ENCODE assay signal across 12 mouse cellular contexts in the genomic region with DNA sequence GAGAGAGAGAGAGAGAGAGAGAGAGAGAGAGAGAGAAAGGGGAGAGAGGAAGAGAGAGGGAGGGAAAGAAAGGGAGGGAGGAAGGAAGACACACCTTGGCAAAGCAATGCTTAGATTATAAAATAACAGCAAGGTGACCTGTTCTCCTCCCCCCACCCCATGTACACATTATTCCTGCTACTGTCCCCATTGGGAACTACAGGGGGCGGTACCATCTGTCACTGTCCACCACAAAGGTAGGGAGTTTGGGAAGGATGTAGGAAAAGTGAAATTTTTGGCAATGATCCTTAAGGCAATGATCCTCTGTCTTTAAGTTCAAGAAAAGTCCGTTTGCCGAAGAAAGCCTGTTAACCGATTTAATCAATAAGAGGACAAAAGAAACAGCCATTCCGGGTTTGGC.
DNase-seq lines count a peak whose midpoint lies in the region; ATAC-seq lines count a peak whose summit lies in the region.
"Had no signal": no experiment of that assay in that cellular context is flagged by ENCODE, and none has a peak within 500 bp of the region (broad histone marks: within the 10 kb centered on the region; RNA-seq: fewer than 3 reads in every experiment).

No protein-coding gene starts in this region.

- no peaks in the 10 kb centered on the region for H3K27me3 ChIP-seq in hindbrain, embryonic 10.5 days (ENCODE audit: insufficient read depth, poor library complexity, severe bottlenecking)
- H3K27me3 ChIP-seq in hindbrain, embryonic 16.5 days (replicated peaks; ENCODE audit: control insufficient read depth, insufficient read depth, low read length), result no peaks in the 10 kb centered on the region
- H3K27me3 ChIP-seq in embryonic facial prominence, embryonic 11.5 days (ENCODE audit: control insufficient read depth, insufficient read depth, low read length), result no peaks in the 10 kb centered on the region
- no peaks in the 10 kb centered on the region for H3K27me3 ChIP-seq in midbrain, embryonic 12.5 days

- no peak overlapping the region for H3K4me3 ChIP-seq in hindbrain, embryonic 10.5 days
- H3K4me3 ChIP-seq in hindbrain, embryonic 16.5 days (ENCODE audit: low read length), result no peak overlapping the region
- no peak overlapping the region for H3K4me3 ChIP-seq in embryonic facial prominence, embryonic 11.5 days (ENCODE audit: low read depth, low read length)
- no peak overlapping the region for H3K4me3 ChIP-seq in midbrain, embryonic 12.5 days
- H3K4me3 ChIP-seq: heart, adult 2 months; layer of hippocampus, adult 2 months had no signal

- 77% methylated on average over 5 of the region's 5 CpGs for WGBS in hindbrain, embryonic 10.5 days
- 69% methylated on average over 5 of the region's 5 CpGs for WGBS in hindbrain, embryonic 16.5 days
- WGBS in embryonic facial prominence, embryonic 11.5 days, result 68% methylated on average over 5 of the region's 5 CpGs
- 72% methylated on average over 5 of the region's 5 CpGs for WGBS in midbrain, embryonic 12.5 days

- peak overlapping the region; percentile 62 for H3K27ac ChIP-seq in hindbrain, embryonic 10.5 days
- H3K27ac ChIP-seq in hindbrain, embryonic 16.5 days (ENCODE audit: low read depth, low read length), result no peak overlapping the region
- peak overlapping the region; percentile 72; the same call in 1 of the 2 replicates for H3K27ac ChIP-seq in embryonic facial prominence, embryonic 11.5 days (replicated peaks; ENCODE audit: low read depth, low read length)
- H3K27ac ChIP-seq in midbrain, embryonic 12.5 days (replicated peaks), result peak overlapping the region; percentile 77
- H3K27ac ChIP-seq: heart, adult 2 months had no signal

- H3K9ac ChIP-seq in hindbrain, embryonic 16.5 days (ENCODE audit: low read depth, low read length), result no peak overlapping the region
- H3K9ac ChIP-seq in embryonic facial prominence, embryonic 11.5 days (replicated peaks; ENCODE audit: low read length), result no peak overlapping the region
- no peak overlapping the region for H3K9ac ChIP-seq in midbrain, embryonic 12.5 days (replicated peaks)

- H3K36me3 ChIP-seq in hindbrain, embryonic 10.5 days, result no peaks in the 10 kb centered on the region
- no peaks in the 10 kb centered on the region for H3K36me3 ChIP-seq in hindbrain, embryonic 16.5 days (ENCODE audit: control insufficient read depth, insufficient read depth, low read length)
- no peaks in the 10 kb centered on the region for H3K36me3 ChIP-seq in embryonic facial prominence, embryonic 11.5 days (replicated peaks; ENCODE audit: control insufficient read depth, insufficient read depth, low read depth, low read length)
- H3K36me3 ChIP-seq in midbrain, embryonic 12.5 days, result no peaks in the 10 kb centered on the region

- H3K4me2 ChIP-seq in hindbrain, embryonic 16.5 days (ENCODE audit: low read length), result no peak overlapping the region
- no peak overlapping the region for H3K4me2 ChIP-seq in embryonic facial prominence, embryonic 11.5 days (ENCODE audit: low read depth, low read length)
- no peak overlapping the region for H3K4me2 ChIP-seq in midbrain, embryonic 12.5 days (replicated peaks)

- H3K4me1 ChIP-seq in hindbrain, embryonic 10.5 days (replicated peaks), result peaks cover 27% of the 10 kb centered on the region
- peaks cover 10% of the 10 kb centered on the region for H3K4me1 ChIP-seq in hindbrain, embryonic 16.5 days (ENCODE audit: control insufficient read depth, insufficient read depth, low read depth, low read length)
- peaks cover 3% of the 10 kb centered on the region; the same call in 1 of the 2 replicates for H3K4me1 ChIP-seq in embryonic facial prominence, embryonic 11.5 days (ENCODE audit: control insufficient read depth, insufficient read depth, low read length)
- peaks cover 18% of the 10 kb centered on the region for H3K4me1 ChIP-seq in midbrain, embryonic 12.5 days

- no peaks in the 10 kb centered on the region for H3K9me3 ChIP-seq in hindbrain, embryonic 10.5 days
- no peaks in the 10 kb centered on the region for H3K9me3 ChIP-seq in hindbrain, embryonic 16.5 days (ENCODE audit: control insufficient read depth, low read length)
- no peaks in the 10 kb centered on the region for H3K9me3 ChIP-seq in embryonic facial prominence, embryonic 11.5 days (replicated peaks; ENCODE audit: control insufficient read depth, low read length)
- H3K9me3 ChIP-seq in midbrain, embryonic 12.5 days, result no peaks in the 10 kb centered on the region

- peak; percentile 54 to 69 for DNase-seq in cerebellum, postnatal 10 days
- DNase-seq in cerebellum, adult 11-12 months, result no peak
- no peak for DNase-seq in hindbrain, embryonic 10.5 days (ENCODE audit: low spot score)
- peak; percentile 19 for DNase-seq in embryonic facial prominence, embryonic 11.5 days (ENCODE audit: low spot score)
- no peak for DNase-seq in adrenal gland, postnatal 25 days
- DNase-seq in thymus, adult 18-20 months, result no peak
- DNase-seq: cerebellum, postnatal 36 days; heart, adult 2 months; lung, adult 18-20 months had no signal

- no peak for ATAC-seq in hindbrain, embryonic 16.5 days
- ATAC-seq in embryonic facial prominence, embryonic 11.5 days (replicated peaks; ENCODE audit: insufficient number of reproducible peaks, low FRiP score, low TSS enrichment, low read depth), result no peak
- no peak for ATAC-seq in midbrain, embryonic 12.5 days (ENCODE audit: low FRiP score, low read depth)

Comparison
In these comparisons a context has a peak if more than half of its experiments do, and no peak if none do; other contexts are left out.
1. DNase-seq: peak in cerebellum, postnatal 10 days (2 of 2) and embryonic facial prominence, embryonic 11.5 days (single experiment); none in cerebellum, adult 11-12 months (single experiment), hindbrain, embryonic 10.5 days (single experiment), adrenal gland, postnatal 25 days (single experiment) and thymus, adult 18-20 months (0 of 2).